Mouse (Mus musculus): ENCODE results near the gene Shank2.

Shank2 gene

DNA sequence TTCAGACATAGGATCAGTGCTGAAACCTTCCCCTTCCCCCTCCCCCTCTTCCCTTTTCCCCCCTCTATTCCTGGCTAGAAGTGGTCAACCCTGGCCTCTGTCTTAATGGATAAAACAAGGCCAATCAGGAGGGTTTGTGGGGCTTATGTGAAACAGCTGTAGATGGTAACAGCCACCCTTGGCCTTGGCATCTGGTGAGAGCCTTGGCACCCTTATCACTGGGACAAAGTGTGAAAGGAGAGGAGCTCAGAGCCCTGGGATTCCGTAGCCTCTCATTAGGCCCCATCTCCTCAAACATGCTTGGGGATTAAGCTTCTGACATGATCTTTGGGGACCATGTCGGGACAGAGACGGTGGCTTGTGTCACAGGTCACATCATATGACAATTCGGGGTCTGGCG lies 106.4 kb downstream of the Shank2 start:
- DNase-seq, result no peak

DNA sequence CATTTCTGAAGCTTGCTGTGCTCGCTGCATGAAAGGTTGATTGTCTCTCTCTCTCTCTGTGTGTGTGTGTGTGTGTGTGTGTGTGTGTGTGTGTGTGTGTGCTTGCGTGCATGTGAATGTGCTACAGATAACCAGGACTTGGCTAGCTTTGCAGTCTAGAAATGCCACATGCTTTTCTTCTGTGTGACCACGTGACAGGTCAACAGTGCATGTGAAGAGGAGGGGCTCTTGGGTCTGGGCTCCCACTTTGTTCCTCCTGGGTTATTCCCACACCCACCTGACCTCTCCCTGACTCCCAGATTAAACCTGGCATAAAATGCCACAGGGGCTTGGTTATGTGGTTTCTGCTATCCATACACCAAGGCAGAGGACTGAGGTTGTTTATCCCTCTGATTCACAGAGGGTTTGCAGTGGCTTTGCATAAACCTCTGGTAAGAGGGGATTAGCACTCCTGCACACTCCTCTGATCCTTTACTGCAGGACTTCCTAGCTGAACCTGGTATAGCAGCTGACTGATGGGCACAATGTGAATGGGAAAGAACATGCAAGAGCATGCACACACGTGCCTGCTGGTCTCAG lies 109.4 kb downstream of the Shank2 start:
- no peak for DNase-seq

DNA sequence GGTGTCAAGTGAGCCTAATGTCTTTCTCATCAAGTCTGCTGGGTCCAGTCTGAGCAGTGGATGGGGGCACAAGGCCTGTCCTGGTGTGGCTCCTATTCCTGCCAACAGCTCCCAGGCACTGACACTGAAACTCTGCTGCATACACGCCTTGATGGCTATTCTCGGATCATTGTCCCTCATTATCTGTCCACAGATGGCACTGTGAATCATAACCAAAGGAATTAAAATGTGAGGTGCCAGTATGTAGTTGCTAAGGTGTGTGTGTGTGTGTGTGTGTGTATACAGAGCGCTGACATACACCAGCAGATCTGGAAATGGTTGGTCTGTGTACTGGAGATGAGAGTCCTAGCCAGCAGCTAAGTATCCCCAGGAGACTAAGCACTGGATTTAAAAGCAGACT lies 110.3 kb downstream of the Shank2 start:
- DNase-seq, result no peak

DNA sequence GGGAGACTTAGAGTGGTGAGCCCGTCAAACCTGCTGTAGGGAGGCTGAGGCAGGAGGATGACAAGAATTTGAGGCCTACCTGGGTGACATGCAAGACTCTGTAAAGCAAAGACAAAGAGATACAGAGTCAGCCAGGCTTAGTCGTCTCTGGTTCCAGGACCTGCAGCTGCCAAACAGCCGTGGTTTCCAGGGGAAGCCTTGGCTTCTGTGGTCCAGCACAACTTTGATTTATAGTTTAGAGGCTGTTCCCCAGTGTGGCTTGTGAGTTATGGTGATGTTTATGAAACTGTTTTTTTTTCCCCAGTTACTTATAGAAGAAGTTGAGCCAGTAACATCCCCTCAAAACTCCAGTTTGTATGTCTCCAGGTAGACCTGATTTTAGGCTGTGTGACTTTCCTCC lies 112.5 kb downstream of the Shank2 start:
- no peak for DNase-seq

DNA sequence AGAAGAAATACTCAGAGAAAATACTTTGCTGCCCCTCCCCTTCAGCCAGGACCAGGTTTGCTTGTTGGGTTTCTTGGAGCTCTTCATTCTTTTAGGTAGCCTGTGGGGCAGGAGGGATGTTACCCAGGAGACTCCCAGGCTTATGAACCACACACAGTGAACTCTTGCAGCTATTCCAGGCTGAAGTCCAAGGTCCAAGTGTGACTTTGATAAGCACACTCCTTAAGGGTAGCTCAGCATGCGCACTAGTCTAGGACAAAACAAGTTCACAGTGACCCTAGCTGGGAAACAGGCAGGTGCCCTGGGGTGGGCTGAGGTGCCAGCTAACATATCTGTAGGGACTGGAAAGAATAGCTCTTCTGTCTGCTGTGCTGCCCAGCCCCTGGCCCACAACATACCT lies 117.8 kb downstream of the Shank2 start:
- no peak for DNase-seq

DNA sequence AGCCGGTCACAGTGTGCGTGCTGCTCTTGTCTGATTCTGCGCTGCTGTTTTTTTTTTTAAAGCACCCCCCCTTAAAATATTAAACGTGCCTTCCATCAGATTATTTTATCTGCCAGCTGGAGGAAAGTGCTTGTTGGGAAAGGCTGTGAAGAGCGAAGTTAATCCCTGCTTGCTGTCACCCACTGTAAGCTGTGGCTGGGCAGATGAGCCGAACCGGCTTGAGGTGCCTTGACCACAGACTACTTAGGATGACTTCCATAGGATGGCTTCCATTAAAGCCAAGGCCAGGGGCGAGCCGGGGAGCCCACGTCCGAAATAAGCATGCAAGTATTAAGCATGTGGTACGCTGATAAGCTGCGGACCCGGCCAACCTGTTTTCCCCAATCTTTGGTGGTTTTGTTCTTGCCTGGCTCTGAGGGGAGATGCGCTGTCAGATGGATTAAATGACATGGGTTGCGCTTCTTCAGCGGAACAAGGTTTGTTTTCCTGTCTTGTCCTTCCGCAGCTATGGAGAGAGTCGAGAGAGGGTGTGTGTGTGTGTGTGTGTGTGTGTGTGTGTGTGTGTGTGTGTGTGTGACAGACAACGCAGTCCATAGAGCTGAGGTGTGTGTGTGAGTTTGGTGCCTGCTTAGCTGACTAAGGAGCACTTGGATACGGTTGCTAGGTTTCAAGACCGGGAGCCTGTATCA lies 131.1 kb downstream of the Shank2 start:
- DNase-seq, result no peak

DNA sequence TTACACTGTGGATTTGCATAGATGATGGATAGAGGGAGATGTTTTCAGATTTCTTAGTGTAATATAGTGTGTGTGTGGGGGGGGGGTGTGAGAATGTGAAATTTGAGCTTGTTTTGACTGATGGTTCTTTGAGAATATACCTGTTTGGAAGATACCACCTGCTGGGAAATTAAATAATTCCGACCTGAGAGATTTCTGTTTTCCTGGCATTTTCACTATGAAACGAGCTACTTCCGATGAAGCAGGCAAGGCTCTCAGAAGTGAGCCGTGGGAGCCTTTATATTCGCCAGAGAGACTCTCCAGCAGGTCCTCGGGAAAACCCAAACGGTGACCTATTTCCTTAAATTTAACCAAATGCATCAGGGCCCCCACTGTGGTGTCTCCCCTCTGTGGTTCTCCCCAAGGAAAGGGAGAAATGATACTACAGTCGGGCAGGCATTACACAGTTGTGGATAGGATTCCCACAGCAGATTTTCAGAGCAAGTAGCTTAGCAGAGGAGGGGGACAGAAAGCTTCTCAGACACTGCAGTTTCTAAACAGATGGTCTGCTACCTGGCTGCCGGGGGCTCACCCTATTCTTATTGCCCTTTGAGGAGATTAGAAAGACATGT lies 131.8 kb downstream of the Shank2 start:
- no peak for DNase-seq

DNA sequence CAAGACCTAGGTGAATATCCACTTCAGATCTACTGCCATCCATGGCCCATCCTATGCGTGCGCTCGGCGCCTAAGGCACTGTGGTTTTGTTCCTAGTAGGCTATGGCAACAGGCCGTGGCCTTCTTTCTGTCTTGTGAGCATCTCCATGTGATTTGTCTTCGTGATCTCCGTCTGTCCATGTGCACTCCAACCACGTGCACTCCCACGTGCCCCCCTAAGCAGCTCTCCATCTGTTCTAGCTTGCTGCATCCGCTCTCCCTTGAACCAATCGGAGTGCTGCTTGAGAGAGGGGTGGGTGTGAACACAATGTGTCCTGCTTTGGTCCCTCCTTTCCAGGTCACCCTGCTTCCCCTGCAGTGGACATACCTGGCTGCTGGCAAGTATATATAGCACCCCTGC lies 133.0 kb downstream of the Shank2 start:
- peak in 1 of 2 experiments; percentile 31 for DNase-seq

DNA sequence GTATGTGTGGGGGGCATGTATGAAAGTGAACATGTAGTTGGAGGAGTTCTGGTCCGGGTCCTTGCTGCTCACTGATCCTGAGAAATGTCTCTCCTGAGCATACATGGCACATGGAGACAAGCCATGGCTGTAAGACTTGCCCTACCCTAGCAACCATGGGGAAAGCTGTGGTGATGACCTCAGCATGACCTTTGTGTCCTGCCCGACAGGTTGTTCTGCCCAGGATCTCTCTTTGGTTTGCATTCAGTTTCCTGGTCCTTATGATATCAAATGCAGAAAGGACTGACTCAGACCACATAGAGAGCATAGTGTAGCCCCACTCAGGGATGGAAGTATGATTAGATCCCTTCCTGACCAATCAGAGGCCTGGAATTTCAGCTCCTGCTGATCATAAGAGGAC lies 136.1 kb downstream of the Shank2 start:
- DNase-seq, result no peak

DNA sequence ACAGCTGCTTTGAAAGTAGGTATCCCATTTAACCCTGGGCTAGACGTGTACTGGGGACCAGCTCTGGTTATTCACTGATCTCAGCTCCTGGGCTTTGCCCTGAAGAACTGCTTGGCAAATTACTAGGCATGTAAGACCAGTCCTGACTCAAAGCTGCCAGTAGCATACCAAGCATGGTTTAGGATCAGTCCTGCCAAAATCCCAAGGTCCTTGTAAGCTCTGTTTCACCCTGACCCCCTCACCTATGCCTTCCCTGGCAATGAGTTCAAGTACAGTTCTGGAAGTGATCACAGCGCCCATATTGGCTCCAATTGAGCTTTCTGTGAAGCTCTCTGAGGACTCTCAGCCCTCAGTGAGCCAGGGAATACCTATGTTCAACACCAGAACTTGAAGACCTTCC lies 136.7 kb downstream of the Shank2 start:
- DNase-seq, result no peak

DNA sequence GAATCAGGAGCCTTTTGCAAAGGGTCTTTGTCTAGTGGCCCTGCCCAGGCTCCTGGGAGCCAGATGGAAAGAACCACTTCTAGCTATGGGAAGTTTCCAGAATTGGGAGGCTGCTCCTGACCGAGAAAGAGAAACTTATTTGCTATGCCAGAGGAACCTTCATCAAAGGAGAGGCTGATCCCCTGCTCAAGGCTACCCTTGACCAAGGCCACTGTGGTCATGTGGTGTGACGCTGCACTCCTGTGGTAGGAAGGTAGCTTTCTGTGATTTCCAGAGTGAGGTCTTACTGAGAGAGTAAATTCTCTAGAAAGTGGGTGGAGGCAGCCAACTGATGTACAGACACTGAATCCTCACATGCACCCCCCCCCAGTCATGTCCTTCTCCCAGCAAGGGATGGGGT lies 138.0 kb downstream of the Shank2 start:
- no peak for DNase-seq

DNA sequence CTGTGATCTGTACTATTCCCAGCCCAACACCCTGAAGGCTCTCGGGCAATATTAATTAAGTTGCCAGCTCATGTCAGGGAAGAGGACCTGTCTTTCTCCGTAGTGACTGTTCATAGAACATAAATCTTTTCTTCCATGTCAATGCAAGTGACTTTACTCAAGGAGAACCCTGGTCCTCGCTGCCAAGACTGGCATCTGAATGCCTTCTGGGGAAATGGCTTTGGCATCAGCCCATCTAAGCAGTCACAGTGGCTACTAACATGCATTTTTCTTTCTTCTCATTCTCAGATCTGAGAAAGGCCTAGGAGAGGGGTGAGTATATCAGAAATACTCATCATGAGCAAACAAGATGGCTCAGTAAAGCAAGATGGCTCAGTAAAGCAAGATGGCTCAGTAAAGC lies 138.7 kb downstream of the Shank2 start:
- no peak for DNase-seq

DNA sequence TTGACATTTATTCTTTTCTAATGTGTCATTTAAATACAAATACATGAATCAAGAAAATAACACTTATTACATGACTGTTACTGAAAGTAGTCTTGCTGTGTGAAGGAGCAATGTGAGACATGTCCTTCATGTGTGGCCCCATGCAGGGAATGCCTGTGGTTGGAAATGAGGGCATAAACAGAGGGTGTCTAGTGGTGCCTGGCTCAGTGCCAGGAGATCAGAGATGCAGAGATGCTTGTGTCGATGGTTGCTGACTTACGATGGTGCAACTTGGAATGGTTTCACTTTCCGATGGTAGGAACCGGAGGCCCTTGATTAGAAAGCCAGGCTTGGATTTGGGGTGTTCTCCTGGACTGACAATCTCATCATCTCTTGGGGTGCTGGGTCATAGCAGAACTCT lies 140.3 kb downstream of the Shank2 start:
- DNase-seq, result no peak

DNA sequence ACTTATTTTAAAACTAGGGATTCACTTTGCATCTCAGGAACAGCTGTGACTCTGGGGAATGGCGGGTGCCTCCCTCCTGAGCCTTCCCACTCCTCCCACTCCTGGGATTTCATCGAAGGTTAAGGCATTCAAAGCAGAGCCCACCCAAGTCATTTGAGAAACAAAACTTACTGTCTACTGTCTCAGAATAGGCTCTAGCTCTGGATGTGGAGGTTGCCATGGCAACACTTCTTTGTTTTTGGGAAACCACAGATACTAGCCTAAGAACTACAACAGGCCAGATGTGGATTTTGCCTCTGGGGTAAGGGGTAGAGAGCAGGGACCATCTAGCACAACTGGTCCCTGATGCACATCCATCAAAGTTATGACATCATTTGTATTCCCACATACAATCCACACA lies 142.2 kb downstream of the Shank2 start:
- no peak for DNase-seq

DNA sequence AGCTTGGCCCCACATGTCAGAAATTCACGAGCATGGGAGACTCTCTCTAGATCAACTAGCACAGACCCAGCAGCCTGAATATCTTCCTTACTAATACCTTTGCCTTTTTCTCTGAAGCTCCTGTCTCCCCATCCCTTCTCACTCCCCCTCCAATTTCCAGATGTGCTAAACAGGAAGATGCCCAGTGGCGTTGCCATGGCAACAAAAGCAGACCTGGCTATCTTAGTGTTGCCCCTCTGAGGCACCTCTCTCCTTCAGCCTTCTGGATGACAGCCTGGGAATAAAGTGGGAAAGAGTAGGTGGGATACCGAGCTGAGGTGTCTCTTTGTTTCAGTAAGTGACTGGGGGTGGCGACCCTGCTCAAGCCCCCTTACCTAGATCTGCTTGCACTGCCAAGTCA lies 146.4 kb downstream of the Shank2 start:
- no peak for DNase-seq

DNA sequence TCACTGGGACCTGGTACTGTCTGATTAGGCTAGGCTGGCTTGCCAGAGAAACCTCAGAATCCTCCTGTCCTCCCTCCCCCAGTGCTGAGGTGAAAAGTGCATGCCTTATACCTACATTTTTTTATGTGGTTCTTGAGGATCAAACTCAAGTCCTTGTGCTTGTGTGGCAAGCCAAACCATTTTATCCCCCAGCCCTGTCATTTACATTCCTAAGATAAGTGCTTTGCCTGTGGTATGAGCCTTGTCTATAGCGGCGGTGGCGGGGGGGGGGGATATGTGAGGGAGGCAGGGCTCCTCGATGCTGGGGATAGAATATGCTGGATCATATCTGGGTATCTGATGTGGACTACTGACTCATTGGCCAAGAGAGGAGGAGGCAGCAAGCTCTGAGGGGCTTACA lies 151.4 kb downstream of the Shank2 start:
- no peak for DNase-seq

DNA sequence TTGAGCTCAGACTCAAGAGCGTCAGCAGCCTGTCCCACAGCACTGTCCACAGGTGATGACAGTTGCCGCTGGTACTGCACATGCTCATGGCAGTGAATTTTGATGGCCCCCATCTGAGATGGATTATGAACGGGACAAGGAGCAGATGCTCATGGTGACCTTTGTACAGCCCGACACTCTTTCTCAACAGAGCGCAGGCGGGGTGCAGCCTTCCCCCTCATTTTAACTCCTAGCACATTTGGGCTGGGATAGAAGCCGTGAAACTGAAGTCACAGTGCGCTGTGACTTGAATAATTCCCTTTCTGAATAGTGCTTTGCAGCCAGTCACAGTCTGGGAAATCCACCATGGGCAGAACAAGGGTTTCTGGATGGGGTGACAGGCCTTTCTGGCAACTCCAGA lies 152.0 kb downstream of the Shank2 start:
- no peak for DNase-seq

DNA sequence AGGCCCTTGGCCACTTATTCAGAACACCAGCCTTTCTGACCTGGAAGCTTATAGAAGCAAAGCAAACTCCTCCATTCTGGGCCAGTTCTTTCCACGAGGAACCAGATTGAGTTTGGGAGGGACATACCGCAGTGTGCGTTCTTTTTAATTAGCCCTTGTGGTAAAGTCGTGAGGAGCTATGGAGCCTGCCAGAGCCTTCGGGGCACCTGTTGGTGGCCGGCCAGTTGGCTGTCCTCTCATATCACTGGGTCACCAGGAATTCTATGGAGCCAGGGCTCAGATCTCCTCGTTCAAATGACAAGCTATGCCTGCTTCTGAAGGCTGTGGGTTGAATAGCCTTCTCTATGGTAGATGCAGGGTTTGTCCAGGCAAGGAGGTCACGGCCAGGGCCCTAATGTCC lies 156.2 kb downstream of the Shank2 start:
- DNase-seq, result peak in 1 of 2 experiments; percentile 38

DNA sequence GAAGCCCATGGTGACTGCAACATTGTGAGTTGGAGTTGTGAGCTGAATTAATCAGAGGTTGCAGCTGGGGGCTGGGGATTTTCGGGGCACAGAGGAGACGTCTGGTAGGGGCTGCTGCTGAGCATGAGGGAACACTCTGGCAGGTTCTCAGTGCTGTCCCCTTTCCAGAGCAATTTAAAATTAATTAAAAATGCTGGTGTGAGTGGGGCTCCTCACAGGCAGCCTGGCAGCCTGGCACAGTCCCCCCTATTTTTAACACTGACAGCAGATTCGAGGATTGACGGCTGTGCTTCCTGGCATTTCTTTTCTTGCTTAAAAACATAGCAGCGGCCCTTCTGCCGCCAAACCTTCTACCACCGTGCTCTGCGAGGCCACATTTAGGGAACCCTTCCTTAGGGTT lies 157.8 kb downstream of the Shank2 start:
- no peak for DNase-seq

DNA sequence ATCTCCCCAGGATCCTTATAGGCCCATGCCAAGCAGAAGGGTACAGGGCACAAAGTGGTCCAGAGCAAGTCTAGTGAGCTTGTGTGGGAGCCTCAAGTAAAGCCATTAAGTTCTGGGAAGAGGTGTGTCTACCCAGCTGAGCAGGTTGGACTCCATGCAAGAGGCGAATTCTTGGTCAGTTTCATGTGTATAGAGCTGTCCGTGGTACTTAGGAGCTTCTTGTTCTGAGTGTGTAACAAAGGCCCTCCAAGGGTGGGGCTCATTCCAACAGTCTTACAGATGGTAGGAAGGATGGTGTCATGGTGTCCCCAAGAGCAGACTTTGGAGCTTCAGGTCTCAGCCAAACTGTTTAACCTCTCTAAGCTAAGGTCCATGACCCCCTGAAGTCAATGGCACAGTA lies 158.3 kb downstream of the Shank2 start:
- no peak for DNase-seq

DNA sequence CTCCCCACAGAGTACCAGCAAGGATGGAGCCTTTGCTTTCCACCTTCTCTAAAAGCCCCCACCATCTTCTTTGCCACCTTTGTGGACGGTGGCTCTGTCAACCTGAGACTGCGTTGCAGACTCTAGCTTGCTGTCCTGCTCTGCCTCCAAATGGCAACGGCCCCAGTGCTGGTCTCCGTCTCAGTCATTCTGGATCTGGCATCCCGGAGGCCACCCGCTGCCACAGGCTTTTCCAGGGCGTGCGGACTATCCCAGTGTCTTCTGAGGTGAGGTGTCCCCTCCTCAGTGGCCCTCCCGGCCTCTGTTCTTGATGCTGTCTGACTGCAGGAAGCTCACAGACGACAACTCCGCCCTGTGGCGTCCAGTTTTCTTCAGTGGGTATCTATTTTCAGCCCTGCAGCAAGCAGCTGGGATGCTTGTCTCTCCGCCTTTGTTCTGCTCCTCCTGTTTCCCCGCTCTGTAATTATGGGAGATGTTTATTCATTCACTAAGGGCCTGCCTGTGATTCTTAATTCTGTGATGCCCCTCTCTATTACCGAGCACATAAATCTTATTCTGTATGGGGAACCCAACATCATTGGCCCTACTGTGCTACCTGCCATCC lies 159.0 kb downstream of the Shank2 start:
- no peak for DNase-seq

DNA sequence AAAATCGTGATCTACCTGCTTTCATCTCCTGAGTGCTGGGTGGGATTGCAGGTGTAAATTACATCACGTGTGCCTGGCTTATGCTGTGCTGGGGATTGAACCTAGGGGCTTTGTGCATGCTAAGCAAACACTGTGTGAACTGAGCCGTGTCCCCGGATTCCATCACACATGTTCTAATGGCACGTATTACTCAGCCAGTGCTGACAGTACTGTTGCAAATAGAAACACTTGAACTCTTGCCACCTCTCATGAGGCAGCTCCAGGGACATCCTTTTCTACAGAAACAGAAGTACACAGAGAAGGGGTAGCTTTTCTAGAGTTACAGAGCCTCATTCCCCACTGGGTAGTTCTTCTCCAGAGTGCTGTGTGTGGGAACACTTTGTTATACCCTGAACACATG lies 168.5 kb downstream of the Shank2 start:
- DNase-seq, result no peak

DNA sequence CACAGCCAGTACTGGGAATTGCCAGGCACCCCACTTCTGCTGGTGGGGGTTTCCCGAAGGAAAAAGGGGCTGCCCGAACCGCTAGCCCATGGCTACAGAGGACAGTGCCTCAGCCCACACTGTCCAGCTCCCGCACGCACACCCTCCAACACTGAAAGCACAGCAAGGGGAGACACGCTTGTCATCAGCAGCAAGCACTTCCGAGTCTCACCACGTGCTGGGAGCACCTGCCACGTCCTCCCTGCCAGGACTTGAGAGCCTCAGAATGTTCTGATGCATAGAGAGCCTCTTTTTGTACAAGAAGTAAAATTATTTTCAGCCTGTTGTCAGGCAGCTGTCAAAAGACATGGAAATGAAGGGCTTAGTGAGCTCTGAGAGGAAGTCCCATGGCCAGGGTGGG lies 169.0 kb downstream of the Shank2 start:
- peak in 1 of 2 experiments; percentile 29 for DNase-seq

DNA sequence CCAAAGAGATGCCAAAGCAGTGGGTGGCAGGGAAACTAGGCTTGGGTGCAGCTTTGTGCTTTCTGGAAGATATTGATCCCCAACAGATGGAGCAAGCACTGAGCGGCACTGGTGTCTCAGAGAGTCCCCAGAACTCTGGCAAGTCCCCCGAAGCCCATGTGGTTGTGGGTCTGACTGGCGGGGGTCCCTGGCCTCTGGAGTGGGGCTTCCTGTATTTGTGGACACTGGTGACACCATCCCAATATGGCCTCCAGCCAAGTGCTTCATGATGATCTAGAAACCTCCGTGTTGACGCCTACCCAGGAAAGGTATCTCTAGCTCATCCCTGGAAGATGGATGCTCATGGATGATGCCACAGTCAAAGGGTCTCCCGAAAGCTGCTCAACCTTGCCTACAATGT lies 172.1 kb downstream of the Shank2 start:
- DNase-seq, result no peak
